Mouse (Mus musculus): ENCODE data around the gene Gstm6. TPM values are rescaled to one million over a fixed set of nuclear protein-coding genes. Genes with fewer than 3 reads are reported as not detected.

Gstm6 gene
- polyA plus RNA-seq, 2 experiments from 2014 or later: not detected

Other genes with a start within 250 kb of the Gstm6 start
- 10 to 100 TPM; 12.1 to 22.1 TPM for gene Ahcyl1, start 247.2 kb downstream of the Gstm6 start, polyA plus RNA-seq (2017; shearing (Covaris generic))
- gene Csf1, start 183.3 kb downstream of the Gstm6 start, polyA plus RNA-seq (2017; shearing (Covaris generic)): 10 to 100 TPM; 11.9 to 19.7 TPM
- not detected for gene Eps8l3, start 66.5 kb downstream of the Gstm6 start, polyA plus RNA-seq (2017; shearing (Covaris generic))
- 1 to 10 TPM in 1 of 2 experiments, not detected in 1; 1.4 TPM for gene Gstm5, start 47.9 kb downstream of the Gstm6 start, polyA plus RNA-seq (2017; shearing (Covaris generic))
- 1 to 10 TPM; 1.4 to 2.1 TPM for gene Gstm7, start 11.9 kb downstream of the Gstm6 start, polyA plus RNA-seq (2017; shearing (Covaris generic))
- not detected for gene Gstm3, start 25.5 kb upstream of the Gstm6 start, polyA plus RNA-seq (2017; shearing (Covaris generic))
- gene Gstm2, start 42.7 kb upstream of the Gstm6 start, polyA plus RNA-seq (2017; shearing (Covaris generic)): not detected
- 1 to 10 TPM; 2.8 to 3.4 TPM for gene Gstm1, start 74.2 kb upstream of the Gstm6 start, polyA plus RNA-seq (2017; shearing (Covaris generic))
- 1 to 10 TPM; 4.4 to 5.7 TPM for gene Gstm4, start 101.1 kb upstream of the Gstm6 start, polyA plus RNA-seq (2017; shearing (Covaris generic))
- gene Ampd2, start 142.9 kb upstream of the Gstm6 start, polyA plus RNA-seq (2017; shearing (Covaris generic)): 10 to 100 TPM; 22.4 to 48.3 TPM
- not detected for gene Gnat2, start 149.0 kb upstream of the Gstm6 start, polyA plus RNA-seq (2017; shearing (Covaris generic))
- 10 to 100 TPM; 95.0 to 98.5 TPM for gene Gnai3, start 202.4 kb upstream of the Gstm6 start, polyA plus RNA-seq (2017; shearing (Covaris generic))
- gene Gpr61, start 211.1 kb upstream of the Gstm6 start, polyA plus RNA-seq (2017; shearing (Covaris generic)): under 1 TPM in 1 of 2 experiments, not detected in 1; 0.15 TPM
- gene Amigo1, start 242.6 kb upstream of the Gstm6 start, polyA plus RNA-seq (2017; shearing (Covaris generic)): under 1 TPM; 0.32 to 0.54 TPM